Mouse (Mus musculus): ENCODE data around the gene Wls. TPM values are rescaled to one million over a fixed set of nuclear protein-coding genes. Genes with fewer than 3 reads are reported as not detected.

The Wls gene
- polyA plus RNA-seq, 1 experiment from 2014 or later: 148 TPM

DNA sequence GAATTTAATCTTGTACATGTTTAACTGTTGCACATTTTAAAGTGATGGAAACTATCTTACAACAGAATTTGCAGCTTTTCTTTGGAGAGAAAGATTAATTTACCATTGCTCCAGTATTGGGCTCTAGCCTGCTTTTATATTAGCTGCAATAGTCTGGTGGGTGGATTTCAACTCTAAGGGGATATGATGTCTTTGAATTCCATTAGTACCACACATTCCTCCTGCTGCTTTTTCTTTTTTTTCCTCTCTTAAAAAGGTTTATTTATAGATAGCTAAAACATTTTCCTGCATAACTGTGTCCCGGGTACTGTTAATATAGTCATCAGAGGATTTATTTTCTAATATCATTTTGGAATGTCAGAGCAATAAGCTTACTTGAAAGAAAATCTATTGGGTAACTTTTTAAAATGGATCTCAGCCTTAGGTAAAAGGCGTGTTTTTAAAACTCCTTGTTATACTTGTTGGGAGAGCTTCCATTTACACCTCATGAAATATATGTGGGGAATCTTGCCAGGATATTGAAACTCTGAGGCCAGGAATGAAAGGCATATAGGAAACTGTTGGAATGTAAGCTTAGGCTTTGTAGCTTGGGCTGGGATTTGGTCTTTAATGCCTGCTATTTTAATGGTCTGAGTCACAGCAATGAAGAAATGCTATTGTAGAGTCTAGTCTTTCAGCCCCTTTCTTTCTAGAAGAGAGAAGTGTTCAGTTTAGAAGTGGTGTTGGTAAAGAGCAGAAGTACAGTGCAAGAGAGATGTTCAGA, 78.0 kb downstream of the Wls start:
- WGBS: 59% methylated on average over 2 of the region's 2 CpGs
- no peak overlapping the region for H3K9ac ChIP-seq
- H3K4me1 ChIP-seq (replicated peaks): no peaks in the 10 kb centered on the region; the same call in none of the 2 replicates
- H3K4me3 ChIP-seq: no peak overlapping the region
- H3K27me3 ChIP-seq (replicated peaks): no peaks in the 10 kb centered on the region
- H3K9me3 ChIP-seq (replicated peaks): no peaks in the 10 kb centered on the region
- H3K4me2 ChIP-seq: no peak overlapping the region
- ATAC-seq (ENCODE audit: insufficient number of reproducible peaks, low FRiP score): no peak
- H3K27ac ChIP-seq (ENCODE audit: poor library complexity, severe bottlenecking): peak overlapping the region; percentile 61; the same call in 1 of the 2 replicates
- H3K36me3 ChIP-seq: peaks cover 40% of the 10 kb centered on the region

Other genes with a start within 250 kb of the Wls start
- gene Rpe65, start 240.5 kb upstream of the Wls start, polyA plus RNA-seq (2016; fragmentation: Nextera tagmentation; extraction: Ambion mirVana): not detected in 2 replicates

Measured in heart, embryonic 12.5 days (tissue).